Mouse (Mus musculus): ENCODE results near the gene Alcam.

DNA sequence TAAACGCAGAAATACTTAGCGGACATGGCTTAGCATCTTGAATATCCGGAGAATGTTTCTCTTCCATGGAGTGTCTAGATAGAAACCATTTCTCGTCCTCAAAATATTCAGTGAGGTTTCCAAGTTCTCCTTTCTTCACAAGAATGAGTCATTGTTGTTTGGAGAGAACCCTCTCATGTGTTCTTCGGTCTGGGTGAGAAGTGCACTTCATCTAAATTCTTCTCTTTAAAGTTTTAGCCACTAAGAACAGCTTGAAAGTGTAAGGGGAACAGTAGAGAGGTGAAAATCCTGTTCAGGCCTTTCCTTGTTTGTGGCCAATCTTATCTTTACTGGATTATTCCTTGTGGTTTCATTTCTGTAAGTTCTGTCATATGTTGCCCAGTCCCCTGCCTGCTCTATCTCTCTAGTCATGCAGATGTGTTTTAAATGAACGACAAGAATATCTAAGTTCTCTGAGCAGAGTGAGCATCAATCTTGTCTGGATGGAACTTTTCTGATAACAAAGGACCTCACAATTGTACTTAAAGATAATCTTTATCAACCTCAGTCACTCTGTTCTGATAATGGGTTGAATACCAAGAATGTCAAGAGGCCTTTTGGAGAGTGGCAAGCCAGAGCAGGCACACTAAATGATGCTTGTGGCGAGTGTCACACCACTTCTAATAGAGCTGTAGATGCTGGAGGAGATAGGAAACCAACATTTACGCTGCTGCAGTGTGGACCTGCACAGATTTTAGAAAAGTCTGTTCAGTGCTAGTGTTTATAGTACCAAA lies 111.0 kb downstream of the Alcam start:
- TF ChIP-seq POLR2A (IDR thresholded peaks at IDR 0.05; ENCODE audit: insufficient read length, low read depth) = no peak
- no peak for TF ChIP-seq USF1 (IDR thresholded peaks at IDR 0.05; ENCODE audit: low read depth)
- TF ChIP-seq POLR2AphosphoS2 (IDR thresholded peaks at IDR 0.05; ENCODE audit: insufficient read length, low read depth) = no peak
- no peak for TF ChIP-seq SRF (IDR thresholded peaks at IDR 0.05; ENCODE audit: control insufficient read depth, insufficient read length, low read depth)
- no peak for TF ChIP-seq TCF12 (IDR thresholded peaks at IDR 0.05; ENCODE audit: insufficient read depth, poor library complexity, severe bottlenecking)
- TF ChIP-seq MAX (IDR thresholded peaks at IDR 0.05; ENCODE audit: low read depth) = no peak
- TF ChIP-seq TCF3 (IDR thresholded peaks at IDR 0.05; ENCODE audit: insufficient read length, low read depth) = no peak

Data from myocyte (in vitro differentiated cells).